Mouse (Mus musculus): ENCODE measurements around the gene Rabgap1l. TPM values are rescaled to one million over a fixed set of nuclear protein-coding genes. Genes with fewer than 3 reads are reported as not detected.
A peak's percentile ranks its signal among the peaks of the same experiment; 100 is the strongest.

Rabgap1l gene
- total RNA-seq, 4 experiments from 2014 or later: 202 to 244 (median 218) TPM

- DNase-seq (ENCODE audit: low spot score in 2 of 2): no peak
Observed at GRCm38 (mm10) chr1:160387446-160387845, 405.6 kb downstream of the Rabgap1l start.

- DNase-seq (ENCODE audit: low spot score in 2 of 2): no peak
Observed at GRCm38 (mm10) chr1:160378367-160378766, 414.6 kb downstream of the Rabgap1l start.

GRCm38 (mm10) chr1:160377337-160378336 lies 415.4 kb downstream of the Rabgap1l start:
- peak in 1 of 2 experiments; percentile 24 for DNase-seq (ENCODE audit: low spot score in 2 of 2)

- no peak for DNase-seq (ENCODE audit: low spot score in 2 of 2)
Observed at GRCm38 (mm10) chr1:160374490-160374889, 418.5 kb downstream of the Rabgap1l start.

GRCm38 (mm10) chr1:160373306-160373705 lies 419.7 kb downstream of the Rabgap1l start:
- no peak for DNase-seq (ENCODE audit: low spot score in 2 of 2)

- DNase-seq (ENCODE audit: low spot score in 2 of 2): no peak
Observed at GRCm38 (mm10) chr1:160371696-160372095, 421.3 kb downstream of the Rabgap1l start.

GRCm38 (mm10) chr1:160370552-160370951 lies 422.5 kb downstream of the Rabgap1l start:
- peak in 1 of 2 experiments; percentile 43 for DNase-seq (ENCODE audit: low spot score in 2 of 2)

- no peak for DNase-seq (ENCODE audit: low spot score in 2 of 2)
Observed at GRCm38 (mm10) chr1:160366615-160367014, 426.4 kb downstream of the Rabgap1l start.

GRCm38 (mm10) chr1:160357268-160357667 lies 435.7 kb downstream of the Rabgap1l start:
- DNase-seq (ENCODE audit: low spot score in 2 of 2): no peak

GRCm38 (mm10) chr1:160353732-160354455 lies 439.1 kb downstream of the Rabgap1l start:
- DNase-seq (ENCODE audit: low spot score in 2 of 2): no peak

- no peak for DNase-seq (ENCODE audit: low spot score in 2 of 2)
Observed at GRCm38 (mm10) chr1:160352309-160352708, 440.7 kb downstream of the Rabgap1l start.

GRCm38 (mm10) chr1:160351880-160352234 lies 441.2 kb downstream of the Rabgap1l start:
- DNase-seq (ENCODE audit: low spot score in 2 of 2): peak; percentile 71 to 81

- DNase-seq (ENCODE audit: low spot score in 2 of 2): peak in 1 of 2 experiments; percentile 48
Observed at GRCm38 (mm10) chr1:160351146-160351879, 441.7 kb downstream of the Rabgap1l start.

- DNase-seq (ENCODE audit: low spot score in 2 of 2): no peak
Observed at GRCm38 (mm10) chr1:160340653-160341052, 452.4 kb downstream of the Rabgap1l start.

GRCm38 (mm10) chr1:160339374-160339773 lies 453.6 kb downstream of the Rabgap1l start:
- no peak for DNase-seq (ENCODE audit: low spot score in 2 of 2)

- no peak for DNase-seq (ENCODE audit: low spot score in 2 of 2)
Observed at GRCm38 (mm10) chr1:160334791-160335190, 458.2 kb downstream of the Rabgap1l start.

- DNase-seq (ENCODE audit: low spot score in 2 of 2): peak in 1 of 2 experiments; percentile 59
Observed at GRCm38 (mm10) chr1:160330828-160331227, 462.2 kb downstream of the Rabgap1l start.

- DNase-seq (ENCODE audit: low spot score in 2 of 2): no peak
Observed at GRCm38 (mm10) chr1:160330222-160330621, 462.8 kb downstream of the Rabgap1l start.

- no peak for DNase-seq (ENCODE audit: low spot score in 2 of 2)
Observed at GRCm38 (mm10) chr1:160329788-160330187, 463.2 kb downstream of the Rabgap1l start.

- no peak for DNase-seq (ENCODE audit: low spot score in 2 of 2)
Observed at GRCm38 (mm10) chr1:160327531-160327930, 465.5 kb downstream of the Rabgap1l start.

GRCm38 (mm10) chr1:160325542-160325941 lies 467.5 kb downstream of the Rabgap1l start:
- no peak for DNase-seq (ENCODE audit: low spot score in 2 of 2)
